Mouse (Mus musculus): ENCODE measurements around the gene Ddx28.

DNA sequence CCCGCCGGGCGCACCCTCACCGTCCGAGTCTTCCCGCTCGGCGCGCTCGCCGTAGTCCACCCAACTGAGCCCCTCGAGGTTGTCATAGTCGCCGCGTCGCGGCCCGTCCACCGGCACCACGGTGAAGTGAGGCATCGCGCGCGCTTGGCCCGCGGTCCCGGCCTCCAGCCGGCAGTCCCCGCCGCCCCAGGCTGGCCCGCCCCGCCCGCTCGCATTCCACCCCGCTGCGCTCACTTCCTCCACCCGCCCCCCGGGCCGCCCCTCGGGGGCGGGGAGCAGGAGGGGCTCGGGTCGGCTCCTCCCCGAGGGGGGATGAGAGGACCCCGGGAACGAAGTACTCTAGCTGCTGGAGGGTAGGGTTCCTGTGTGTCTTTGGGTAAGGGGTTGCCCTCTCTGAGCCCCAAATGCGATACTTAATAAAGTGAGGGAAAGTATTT, 45.8 kb downstream of the Ddx28 start, which contains the start of gene Slc12a4:
- TF ChIP-seq CTCF (IDR thresholded peaks at IDR 0.05; ENCODE audit: borderline replicate concordance, insufficient read depth, low read depth, low read length) (no peak), POLR2A (IDR thresholded peaks at IDR 0.05; ENCODE audit: borderline replicate concordance, insufficient read depth, low read length) (no peak)

All from cerebellum, adult 2 months (tissue).